Mouse (Mus musculus) heart, embryonic 11.5 days (tissue): ENCODE results near the gene Ccdc87. TPM values are rescaled to one million over a fixed set of nuclear protein-coding genes. Genes with fewer than 3 reads are reported as not detected.
"Not testable (repeated sequence)": the region's sequence is repeated elsewhere in the genome, so short reads cannot be mapped to it uniquely, and the experiment has no call there.

Experiments used
- ATAC-seq: fragments of 200-750 bp; cut with Nextera tagmentation; replicated peaks from 2 replicates; pipeline ENCODE4 v1.8.0; 2017; ENCODE audit warnings: moderate library complexity; ENCODE audit not compliant: insufficient number of reproducible peaks, low FRiP score, low TSS enrichment
- H3K27ac ChIP-seq: fragments of 300-500 bp; sonication (generic); 2 replicates; pipeline ENCODE4 v1.5.1; 2014; ENCODE audit warnings: mild to moderate bottlenecking, low read depth, low read length
- H3K27me3 ChIP-seq: fragments of 300-500 bp; sonication (generic); 2 replicates; pipeline ENCODE4 v1.6.1; 2014; ENCODE audit warnings: mild to moderate bottlenecking, low read length, mixed read lengths; ENCODE audit not compliant: control insufficient read depth, insufficient read depth
- H3K36me3 ChIP-seq: fragments of 300-500 bp; sonication (generic); 2 replicates; pipeline ENCODE4 v1.6.1; 2014; ENCODE audit warnings: mild to moderate bottlenecking, low read length, moderate library complexity, mixed read lengths; ENCODE audit not compliant: control insufficient read depth, insufficient read depth
- H3K4me1 ChIP-seq: fragments of 300-500 bp; sonication (generic); 2 replicates; pipeline ENCODE4 v1.6.1; 2014; ENCODE audit warnings: low read length; ENCODE audit not compliant: control insufficient read depth, insufficient read depth
- H3K4me2 ChIP-seq: fragments of 300-500 bp; sonication (generic); 2 replicates; pipeline ENCODE4 v1.6.1; 2014; ENCODE audit warnings: mild to moderate bottlenecking, moderate library complexity
- H3K4me3 ChIP-seq: fragments of 300-500 bp; sonication (generic); 2 replicates; pipeline ENCODE4 v1.5.1; 2014; ENCODE audit warnings: low read depth, low read length
- H3K9ac ChIP-seq: fragments of 300-500 bp; sonication (generic); 2 replicates; pipeline ENCODE4 v1.6.1; 2014; ENCODE audit warnings: mild to moderate bottlenecking, low read depth, low read length, moderate library complexity
- H3K9me3 ChIP-seq: fragments of 300-500 bp; sonication (generic); replicated peaks from 2 replicates; pipeline ENCODE4 v1.6.1; 2016; ENCODE audit warnings: low read length; ENCODE audit not compliant: control insufficient read depth
- WGBS: fragments of 180-500 bp; shearing (Covaris S2); extraction: QIAGEN DNeasy Blood & Tissue Kit; methylation state at CpG from one replicate; pipeline ENCODE4 v1.1.7; 2014; ENCODE audit not compliant: insufficient replicate concordance; 5-methylcytosine and 5-hydroxymethylcytosine counted together
- polyA plus RNA-seq: library from polyadenylated mRNA; unstranded; fragments of >200 nt; fragmentation: Nextera tagmentation; extraction: Ambion mirVana; gene quantifications from 2 replicates; pipeline ENCODE4 v1.2.1, GENCODE M21; 2014

Ccdc87 gene
- polyA plus RNA-seq, 1 experiment from 2014 or later, result not detected

GRCm38 (mm10) chr19:4810309-4810708 is 28.9 kb upstream of the Ccdc87 start:
- H3K27me3 ChIP-seq, result no peaks in the 10 kb centered on the region
- H3K4me3 ChIP-seq, result peak overlapping the region; percentile 76
- H3K4me2 ChIP-seq, result peak overlapping the region; percentile 86
- H3K9ac ChIP-seq, result peak overlapping the region; percentile 95
- no peak for ATAC-seq
- peaks cover 8% of the 10 kb centered on the region for H3K4me1 ChIP-seq
- no peaks in the 10 kb centered on the region for H3K36me3 ChIP-seq
- no peak overlapping the region for H3K27ac ChIP-seq
- WGBS, result 0% methylated on average over 14 of the region's 14 CpGs
- H3K9me3 ChIP-seq, result no peaks in the 10 kb centered on the region

GRCm38 (mm10) chr19:4810746-4811062 is 28.5 kb upstream of the Ccdc87 start:
- Histone ChIP-seq H3K9me3 (no peaks in the 10 kb centered on the region), H3K9ac (peak overlapping the region; percentile 95), H3K27ac (peak overlapping the region; percentile 93), H3K4me2 (peak overlapping the region; percentile 86), H3K36me3 (no peaks in the 10 kb centered on the region), H3K4me3 (peak overlapping the region; percentile 76), H3K27me3 (no peaks in the 10 kb centered on the region), H3K4me1 (peaks cover 8% of the 10 kb centered on the region)
- WGBS, result under 1% methylated on average over 17 of the region's 17 CpGs
- no peak for ATAC-seq

DNA sequence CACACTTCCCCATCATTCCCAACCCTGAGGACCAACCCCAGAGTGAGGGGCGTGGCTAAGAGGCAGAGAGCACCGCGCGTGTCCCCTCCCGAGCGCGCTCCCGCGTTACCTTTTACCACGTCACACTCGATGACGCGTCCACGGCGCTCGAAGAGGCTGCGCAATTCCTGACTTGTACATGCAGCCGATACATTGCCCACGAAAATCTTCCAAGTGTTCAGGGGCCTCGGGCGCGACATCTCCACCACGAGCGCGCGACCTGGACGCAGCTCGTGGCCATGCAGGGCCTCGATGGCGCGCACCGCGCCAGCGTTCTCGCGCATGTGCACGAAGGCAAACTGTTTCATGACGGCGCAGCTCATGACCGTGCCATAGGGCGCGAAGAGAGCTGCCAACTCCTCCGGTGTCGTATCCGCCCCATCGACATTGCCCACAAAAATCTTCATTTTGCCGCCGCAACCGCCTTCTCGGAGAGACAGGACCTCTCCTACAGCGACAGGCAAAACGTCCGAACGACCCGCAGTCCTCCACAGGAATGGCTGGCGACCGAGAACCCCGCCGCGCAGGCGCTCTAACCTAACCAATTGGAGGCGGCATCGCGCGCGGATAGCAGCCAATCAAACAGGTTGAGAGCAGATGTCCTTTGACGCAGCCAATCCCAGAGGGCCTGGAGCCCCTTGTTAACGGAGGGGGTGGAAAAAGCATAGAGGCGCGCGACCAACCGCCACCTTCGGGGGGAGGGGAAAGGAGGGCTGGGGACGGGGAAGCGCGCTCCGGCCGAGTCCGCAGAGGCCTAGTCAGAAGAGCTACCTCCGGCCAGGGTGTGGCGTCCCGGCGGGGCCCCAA is 27.9 kb upstream of the Ccdc87 start, which contains the start of the genes Gm21992 and Rbm14:
Gene Gm21992 (minus strand): TSS at position 550 of the 846 bp plus-strand sequence.
Gene Rbm14 (minus strand): TSS at position 572 of the 846 bp plus-strand sequence.
- peak within 1 kb of the TSS; percentile 94 for H3K27ac ChIP-seq
- H3K9me3 ChIP-seq, result no peaks in the 10 kb centered on the region
- ATAC-seq, result peak; percentile 97
- under 1% methylated on average over 83 of the region's 83 CpGs for WGBS
- H3K27me3 ChIP-seq, result no peaks in the 10 kb centered on the region
- H3K9ac ChIP-seq, result peak within 1 kb of the TSS; percentile 95
- peak within 1 kb of the TSS; percentile 86 for H3K4me2 ChIP-seq
- H3K4me1 ChIP-seq, result peaks cover 8% of the 10 kb centered on the region
- H3K36me3 ChIP-seq, result no peaks in the 10 kb centered on the region
- peak within 1 kb of the TSS; percentile 76 for H3K4me3 ChIP-seq

DNA sequence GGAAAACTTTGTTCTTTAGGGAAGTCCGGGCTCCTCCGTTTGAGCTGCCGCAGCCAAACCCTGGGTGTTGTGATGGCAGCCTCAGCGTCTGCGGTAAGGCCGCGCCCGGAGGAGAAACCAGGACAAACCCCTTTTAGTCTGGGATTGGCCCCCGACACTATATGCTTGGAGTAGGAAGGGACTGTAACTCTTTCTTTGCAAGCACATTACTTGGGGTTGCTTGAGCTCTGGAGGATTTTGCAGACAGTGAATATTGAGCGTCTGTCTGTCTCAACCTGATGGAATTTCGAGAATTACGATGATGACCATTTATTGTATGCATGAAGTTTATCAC is 27.3 kb upstream of the Ccdc87 start:
- peak; percentile 11; the same call in 1 of the 2 replicates for ATAC-seq
- H3K27me3 ChIP-seq, result no peaks in the 10 kb centered on the region
- H3K27ac ChIP-seq, result peak overlapping the region; percentile 94
- H3K36me3 ChIP-seq, result no peaks in the 10 kb centered on the region
- peak overlapping the region; percentile 95 for H3K9ac ChIP-seq
- peaks cover 8% of the 10 kb centered on the region for H3K4me1 ChIP-seq
- no peaks in the 10 kb centered on the region for H3K9me3 ChIP-seq
- peak overlapping the region; percentile 86 for H3K4me2 ChIP-seq
- WGBS, result 7% methylated on average over 12 of the region's 12 CpGs
- peak overlapping the region; percentile 76 for H3K4me3 ChIP-seq

GRCm38 (mm10) chr19:4812334-4812949 is 26.7 kb upstream of the Ccdc87 start:
- H3K36me3 ChIP-seq, H3K9me3 ChIP-seq, H3K27me3 ChIP-seq, H3K4me1 ChIP-seq, ATAC-seq: not testable (repeated sequence)
- Histone ChIP-seq H3K4me3 (peak overlapping the region; percentile 76), H3K27ac (peak overlapping the region; percentile 94), H3K9ac (peak overlapping the region; percentile 95), H3K4me2 (peak overlapping the region; percentile 86)
- WGBS, result 72% methylated on average over 8 of the region's 8 CpGs

DNA sequence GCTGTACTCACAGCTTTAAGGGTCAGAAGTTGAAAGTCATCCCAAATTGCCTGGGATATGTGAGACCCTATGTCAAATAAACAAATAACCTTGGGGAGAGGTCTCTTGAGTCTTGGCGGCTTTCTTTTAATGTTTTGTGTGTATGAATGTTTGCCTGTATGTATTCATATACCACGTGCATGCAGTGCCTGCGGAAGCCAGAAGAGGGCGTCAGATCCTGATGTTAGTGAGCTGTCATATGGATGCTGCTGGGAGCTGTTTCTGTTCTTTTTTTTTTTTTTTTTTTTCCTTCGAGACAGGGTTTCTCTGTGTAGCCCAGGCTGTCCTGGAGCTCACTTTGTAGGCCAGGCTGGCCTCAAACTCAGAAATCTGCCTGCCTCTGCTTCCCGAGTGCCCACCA is 26.2 kb upstream of the Ccdc87 start:
- no peaks in the 10 kb centered on the region for H3K27me3 ChIP-seq
- WGBS, result 76% methylated on average over 6 of the region's 6 CpGs
- peaks cover 8% of the 10 kb centered on the region for H3K4me1 ChIP-seq
- no peak overlapping the region for H3K27ac ChIP-seq
- no peaks in the 10 kb centered on the region for H3K9me3 ChIP-seq
- H3K36me3 ChIP-seq, result no peaks in the 10 kb centered on the region
- ATAC-seq, result no peak
- H3K4me3 ChIP-seq, result no peak overlapping the region
- H3K9ac ChIP-seq, result no peak overlapping the region
- no peak overlapping the region for H3K4me2 ChIP-seq

GRCm38 (mm10) chr19:4817182-4817835 is 21.9 kb upstream of the Ccdc87 start:
- WGBS, result 65% methylated on average over 1 of the region's 1 CpGs
- ATAC-seq, result no peak
- Histone ChIP-seq H3K9me3 (no peaks in the 10 kb centered on the region), H3K27me3 (no peaks in the 10 kb centered on the region), H3K27ac (no peak overlapping the region), H3K9ac (no peak overlapping the region), H3K4me3 (no peak overlapping the region), H3K36me3 (no peaks in the 10 kb centered on the region), H3K4me1 (no peaks in the 10 kb centered on the region), H3K4me2 (no peak overlapping the region)

DNA sequence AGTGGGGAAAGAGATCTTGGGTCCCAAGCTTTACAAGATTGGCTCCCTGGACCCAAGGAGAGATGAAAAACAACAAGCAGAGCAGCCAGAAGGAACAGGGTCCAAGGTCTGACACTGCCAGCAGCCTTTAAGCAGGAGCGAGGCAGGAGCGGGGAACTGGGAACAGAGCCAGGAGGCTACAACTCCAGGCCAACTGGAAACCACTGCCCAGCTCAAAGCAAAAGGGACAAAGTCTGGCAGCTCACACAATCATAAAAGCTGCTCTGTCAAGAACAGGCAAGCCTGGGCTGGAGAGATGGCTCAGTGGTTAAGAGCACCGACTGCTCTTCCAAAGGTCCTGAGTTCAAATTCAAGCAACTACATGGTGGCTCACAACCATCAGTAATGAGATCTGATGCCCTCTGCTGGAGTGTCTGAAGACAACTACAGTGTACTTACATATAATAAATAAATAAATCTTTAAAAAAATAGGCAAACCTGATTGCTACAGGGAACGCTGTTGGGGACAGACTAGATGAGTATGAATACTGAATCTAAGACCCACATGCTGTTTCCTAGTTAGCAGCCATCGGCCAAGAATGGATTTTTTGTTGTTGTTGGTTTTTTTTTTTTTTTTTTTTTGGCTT is 18.4 kb upstream of the Ccdc87 start:
- H3K27me3 ChIP-seq, result no peaks in the 10 kb centered on the region
- no peak for ATAC-seq
- H3K4me3 ChIP-seq, result no peak overlapping the region
- 76% methylated on average over 5 of the region's 5 CpGs for WGBS
- H3K4me1 ChIP-seq, result no peaks in the 10 kb centered on the region
- H3K36me3 ChIP-seq, result peaks cover 5% of the 10 kb centered on the region; the same call in 1 of the 2 replicates
- no peak overlapping the region for H3K4me2 ChIP-seq
- no peak overlapping the region for H3K9ac ChIP-seq
- no peak overlapping the region for H3K27ac ChIP-seq
- no peaks in the 10 kb centered on the region for H3K9me3 ChIP-seq
